Mouse (Mus musculus): ENCODE measurements around the gene Tbcc.

DNA sequence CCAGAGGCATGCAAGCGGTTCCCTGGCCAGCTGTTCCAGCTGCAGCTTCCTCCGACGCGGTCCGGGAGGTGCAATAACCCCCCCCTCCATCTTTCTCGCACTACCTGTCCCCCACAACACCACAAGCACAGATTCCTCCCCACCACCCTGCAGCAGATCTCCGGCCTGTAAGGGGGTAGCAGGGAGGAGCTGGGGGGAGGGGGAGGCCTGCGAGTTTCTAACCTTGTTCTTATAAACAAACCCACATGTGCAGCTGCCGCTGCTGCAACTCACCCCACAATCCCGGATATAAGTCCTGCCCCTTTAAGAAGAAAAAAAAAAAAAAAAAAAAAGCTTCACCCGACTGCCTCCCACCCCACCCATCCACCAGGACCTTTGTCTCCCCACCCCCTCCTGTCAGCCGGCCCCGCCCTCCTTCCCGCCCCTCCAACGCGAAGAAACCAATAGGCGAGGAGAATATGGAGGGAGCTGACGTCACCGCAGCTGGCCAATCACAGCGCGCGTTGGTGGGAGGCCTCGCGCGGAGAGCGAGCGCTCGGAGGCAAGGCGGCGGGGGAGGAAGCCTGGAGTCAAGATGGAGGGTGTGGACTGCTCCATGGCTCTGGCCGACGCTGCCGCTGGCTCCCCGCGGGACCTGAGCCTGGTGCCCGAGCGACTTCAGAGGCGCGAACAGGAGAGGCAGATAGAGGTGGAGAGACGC, at the start of gene Tbcc:
- TF ChIP-seq CTCF (IDR thresholded peaks at IDR 0.05; ENCODE audit: low read depth, low read length): no peak
- TF ChIP-seq GATA2 (IDR thresholded peaks at IDR 0.05; ENCODE audit: borderline replicate concordance, low read depth, low read length): no peak
